Mouse (Mus musculus) adrenal gland, postnatal 10 days (tissue): ENCODE data around the gene Aamdc. TPM values are rescaled to one million over a fixed set of nuclear protein-coding genes. Genes with fewer than 3 reads are reported as not detected.

Experiments used
- DNase-seq: peaks from one replicate; pipeline ENCODE4 v3.0.0; 2021; ENCODE audit warnings: mixed read lengths
- long read RNA-seq, 2 experiments: library from polyadenylated mRNA; stranded (forward); transcript quantifications; one replicate each; pipeline ENCODE4 v2.0.0; 2021
- total RNA-seq, 2 experiments: library from RNA; stranded (reverse); gene quantifications; 2 replicates each; pipeline ENCODE4 v1.2.3; 2021

Gene Aamdc
- total RNA-seq, result 10 to 100 TPM; 38.3 to 49.7 TPM
- long read RNA-seq, experiment 1, transcript Aamdc-206 (4 exons, 789 nt), result major isoform, 11 of 36 reads
- long read RNA-seq, experiment 1, transcript Aamdc-213 (5 exons, 883 nt), result minor isoform, 9 of 36 reads
- long read RNA-seq, experiment 1, partial matches to known transcripts, result 0 of 36 reads
- long read RNA-seq, experiment 1, other reads (novel, unspliced or antisense), result 6 of 36 reads
- long read RNA-seq, experiment 2, transcript Aamdc-213 (5 exons, 883 nt), result major isoform, 10 of 43 reads
- long read RNA-seq, experiment 2, transcript Aamdc-202 (4 exons, 776 nt), result minor isoform, 5 of 43 reads
- long read RNA-seq, experiment 2, transcript Aamdc-206 (4 exons, 789 nt), result major isoform, 10 of 43 reads
- long read RNA-seq, experiment 2, partial matches to known transcripts, result 0 of 43 reads
- long read RNA-seq, experiment 2, other reads (novel, unspliced or antisense), result 9 of 43 reads

- peak; percentile 97 for DNase-seq
Observed at GRCm38 (mm10) chr7:97579067-97579975, at the start of gene Aamdc, which contains the start of gene Rsf1. Aamdc (minus strand) TSS chr7:97579497. Rsf1 (plus strand) TSS chr7:97579889.

- no peak for DNase-seq
Observed at GRCm38 (mm10) chr7:97623402-97623801, 44.1 kb upstream of the Aamdc start.

GRCm38 (mm10) chr7:97622676-97623075 lies 43.4 kb upstream of the Aamdc start:
- no peak for DNase-seq

GRCm38 (mm10) chr7:97621346-97621745 lies 42.0 kb upstream of the Aamdc start:
- no peak for DNase-seq

DNA sequence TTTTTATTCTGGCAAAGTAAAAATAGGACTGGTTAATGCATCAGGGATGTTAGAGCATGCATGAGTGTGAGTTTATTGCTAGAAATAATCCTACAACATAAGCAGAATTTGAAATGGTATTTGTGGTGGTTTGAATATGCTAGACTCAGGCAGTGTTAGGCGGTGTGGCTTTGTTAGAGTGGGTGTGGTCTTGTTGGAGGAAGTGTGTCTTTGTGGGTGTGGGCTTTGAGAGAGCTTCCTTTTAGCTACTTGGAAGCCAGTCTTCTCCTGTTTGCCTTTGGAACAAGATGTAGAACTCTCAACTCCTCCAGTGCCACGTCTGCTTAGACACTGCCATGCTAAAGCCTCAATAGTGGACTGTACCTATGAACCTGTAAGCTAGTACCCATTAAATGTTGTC lies 19.3 kb upstream of the Aamdc start:
- DNase-seq, result no peak

GRCm38 (mm10) chr7:97593535-97593934 lies 14.2 kb upstream of the Aamdc start:
- DNase-seq, result no peak

DNA sequence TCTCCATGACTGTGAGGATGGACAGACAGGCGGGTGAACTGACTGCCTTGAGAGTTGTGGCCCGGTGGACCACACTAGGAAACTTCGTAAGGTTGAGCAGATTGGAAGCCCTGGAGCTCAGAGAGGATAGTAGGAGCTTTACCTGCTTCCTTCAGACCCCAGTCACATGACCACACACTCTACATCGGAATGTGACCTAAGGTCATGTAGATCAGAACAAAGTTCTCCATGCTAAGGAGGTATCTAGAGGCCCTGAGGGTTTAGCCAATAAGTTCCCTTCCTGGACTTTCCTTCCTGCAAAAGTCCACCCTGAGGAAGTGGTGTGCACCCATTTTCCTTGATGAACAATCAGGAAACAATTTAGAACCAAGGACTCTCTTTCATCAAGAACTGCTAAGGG lies 13.1 kb upstream of the Aamdc start:
- DNase-seq, result no peak

GRCm38 (mm10) chr7:97591336-97591735 lies 12.0 kb upstream of the Aamdc start:
- DNase-seq, result no peak

GRCm38 (mm10) chr7:97590488-97590887 lies 11.2 kb upstream of the Aamdc start:
- no peak for DNase-seq

DNA sequence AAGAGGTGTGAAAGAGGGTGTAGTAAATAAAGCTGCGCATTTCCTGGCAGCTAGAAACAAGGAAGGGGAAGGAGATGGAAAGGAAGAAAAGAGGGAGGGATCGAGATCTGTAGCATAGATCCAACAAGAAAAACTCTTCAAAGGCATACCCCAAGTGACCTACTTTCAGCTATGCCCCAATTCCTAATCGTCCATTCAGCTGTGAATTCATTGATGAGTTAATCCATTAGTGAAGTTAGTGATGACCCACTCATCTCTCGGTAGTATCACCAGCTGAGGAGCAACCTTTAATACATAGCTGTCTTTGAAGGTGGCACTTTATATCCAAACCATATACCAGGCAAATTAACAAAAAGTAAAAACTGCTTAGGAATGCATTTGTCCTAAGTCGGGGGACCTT lies 9.2 kb upstream of the Aamdc start:
- DNase-seq, result no peak

DNA sequence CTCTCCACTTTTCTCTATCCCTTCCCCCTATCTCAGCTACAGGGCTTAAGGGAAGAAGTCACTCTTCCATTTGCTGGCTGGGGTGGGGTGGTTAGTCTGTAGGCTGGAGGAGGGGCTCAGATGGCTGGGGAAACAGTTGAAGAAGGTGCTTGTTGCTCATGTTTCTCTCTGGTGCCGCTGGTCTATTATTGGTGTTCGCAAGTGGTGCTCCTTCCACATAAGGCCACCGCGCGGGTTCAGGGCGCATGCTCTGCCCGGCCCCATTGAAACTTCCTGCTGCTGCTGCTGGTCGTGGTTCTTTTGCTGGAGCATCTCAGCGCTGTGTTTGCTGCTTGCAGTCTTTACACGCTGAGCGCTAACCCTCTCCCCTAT lies 1.5 kb upstream of the Aamdc start:
- DNase-seq, result peak; percentile 90

- DNase-seq, result peak; percentile 61
Observed at GRCm38 (mm10) chr7:97579976-97580842, 912 bp upstream of the Aamdc start.

DNA sequence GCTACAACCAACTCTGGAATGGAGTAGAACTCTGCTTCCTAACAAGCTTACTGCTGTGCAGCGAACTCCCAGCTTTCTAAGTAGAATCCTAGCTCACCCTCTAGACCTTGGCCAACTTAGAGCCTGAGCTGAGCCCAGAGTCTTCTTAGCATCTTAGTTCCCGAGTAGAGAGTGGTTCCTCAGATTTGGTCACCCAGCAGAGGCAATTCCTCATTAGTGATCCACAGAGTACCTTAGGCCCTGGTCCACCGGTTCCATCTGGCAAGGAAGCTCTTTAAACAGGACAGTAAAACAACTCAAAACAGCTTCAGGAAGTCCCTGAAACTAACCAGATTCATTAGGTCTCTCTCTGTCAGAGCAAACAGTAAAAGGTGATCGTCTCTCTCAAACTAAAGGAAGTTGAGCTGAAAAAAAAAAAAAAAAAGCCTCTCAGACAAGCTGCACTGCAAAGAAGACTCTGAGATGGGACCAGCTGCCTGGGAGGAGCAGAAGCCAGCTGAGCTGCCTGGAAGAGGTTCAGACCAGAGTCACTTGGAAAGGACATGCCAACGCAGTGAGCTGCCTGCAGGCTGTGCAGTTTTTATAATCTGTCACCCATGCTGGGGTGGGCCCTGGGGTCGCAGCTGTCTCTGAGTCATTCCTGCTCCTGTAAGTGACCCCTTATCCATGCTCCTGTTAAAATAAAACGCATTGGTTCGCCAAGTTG lies 783 bp downstream of the Aamdc start:
- DNase-seq, result peak; percentile 55

- peak; percentile 26 for DNase-seq
Observed at GRCm38 (mm10) chr7:97570389-97570788, 8.9 kb downstream of the Aamdc start.

- DNase-seq, result no peak
Observed at GRCm38 (mm10) chr7:97569372-97569771, 9.9 kb downstream of the Aamdc start.

GRCm38 (mm10) chr7:97563576-97563975 lies 15.7 kb downstream of the Aamdc start:
- DNase-seq, result no peak

- DNase-seq, result no peak
Observed at GRCm38 (mm10) chr7:97550673-97551072, 28.6 kb downstream of the Aamdc start.

DNA sequence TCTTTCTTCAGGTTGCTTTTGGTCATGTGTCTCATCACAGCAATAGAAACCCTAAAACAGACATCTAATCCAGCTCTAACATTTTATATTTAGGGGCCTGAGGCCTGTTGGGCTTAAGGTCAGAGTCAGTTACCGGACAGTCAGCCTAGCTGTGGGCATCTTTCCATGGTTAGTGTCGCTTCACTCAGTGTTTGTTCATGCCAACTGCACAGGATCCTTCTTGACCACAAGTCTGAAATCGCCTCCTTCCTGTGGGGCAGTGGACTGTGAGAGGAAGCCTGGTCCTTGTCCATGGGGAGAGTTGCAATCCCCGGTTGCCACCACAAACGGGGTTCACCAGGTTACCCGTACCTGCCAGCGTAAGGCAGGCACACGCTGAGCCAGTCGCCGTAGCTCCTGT lies 30.0 kb downstream of the Aamdc start:
- DNase-seq, result no peak

DNA sequence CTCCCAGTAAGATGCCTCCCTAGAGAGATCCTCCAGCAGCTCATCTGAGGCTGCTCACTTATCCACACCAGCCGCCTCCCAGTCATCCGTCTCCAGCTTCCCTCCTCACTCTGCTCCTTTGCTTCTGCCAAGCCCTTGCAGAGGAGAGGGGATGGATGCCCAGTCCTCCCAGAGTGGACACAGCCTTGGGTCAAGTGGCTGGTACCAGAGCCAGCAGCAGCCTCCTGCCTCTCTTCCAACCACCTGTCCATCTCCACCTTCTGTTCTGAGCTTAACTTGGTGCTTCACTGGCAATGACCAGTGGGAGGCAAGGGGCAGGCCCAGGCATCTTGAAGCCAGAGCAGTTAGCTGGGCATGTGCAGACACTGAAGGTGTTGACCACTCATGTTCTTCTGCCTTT lies 32.8 kb downstream of the Aamdc start:
- no peak for DNase-seq

GRCm38 (mm10) chr7:97536571-97536970 lies 42.7 kb downstream of the Aamdc start:
- no peak for DNase-seq

DNA sequence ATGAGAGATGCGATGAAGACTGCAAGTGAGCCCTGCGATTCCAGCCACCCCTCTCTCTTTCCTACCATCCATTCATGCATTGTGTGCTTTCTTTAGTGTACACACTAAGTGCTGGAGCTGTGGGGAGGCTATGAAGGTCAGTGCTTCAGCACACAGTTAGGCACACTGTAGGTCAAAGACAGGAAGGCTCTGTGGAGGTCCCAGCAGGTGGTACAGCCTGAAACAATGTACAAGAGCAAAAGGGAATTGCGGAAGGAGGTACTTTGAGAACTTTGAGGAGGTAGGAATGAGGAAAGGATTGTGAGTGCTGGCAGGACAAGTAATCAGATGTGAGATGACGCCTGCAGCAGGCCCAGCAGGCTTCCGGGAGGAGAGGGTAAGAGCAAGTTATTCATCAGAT lies 43.8 kb downstream of the Aamdc start:
- DNase-seq, result no peak

- DNase-seq, result peak; percentile 35
Observed at GRCm38 (mm10) chr7:97519935-97520334, 59.4 kb downstream of the Aamdc start.
